Mouse (Mus musculus) heart, embryonic 14.5 days (tissue): ENCODE data around the gene Tmem150b. TPM values are rescaled to one million over a fixed set of nuclear protein-coding genes. Genes with fewer than 3 reads are reported as not detected.

Experiments used
- ATAC-seq: fragments of 200-750 bp; cut with Nextera tagmentation; 2 replicates; pipeline ENCODE4 v1.8.0; 2017; ENCODE audit warnings: low read depth, moderate TSS enrichment; ENCODE audit not compliant: insufficient number of reproducible peaks, insufficient read depth, low FRiP score
- H3K27ac ChIP-seq, 2 experiments: fragments of 200-500 bp in 1 of 2; fragments of 300-500 bp in 1 of 2; sonication (generic) in 1 of 2; replicated peaks in 1 of 2; 2 replicates each; pipeline ENCODE4 v1.5.1; 2012 to 2014; ENCODE audit warnings: low read depth in 2 of 2, low read length in 2 of 2, control low read depth in 1 of 2, mild to moderate bottlenecking in 1 of 2, mixed read lengths in 1 of 2; ENCODE audit not compliant: control insufficient read depth in 1 of 2, insufficient read depth in 1 of 2
- H3K27me3 ChIP-seq: fragments of 300-500 bp; sonication (generic); 2 replicates; pipeline ENCODE4 v1.6.1; 2014; ENCODE audit warnings: mild to moderate bottlenecking, low read length, control low read depth; ENCODE audit not compliant: control insufficient read depth, insufficient read depth
- H3K36me3 ChIP-seq: fragments of 300-500 bp; sonication (generic); 2 replicates; pipeline ENCODE4 v1.6.1; 2014; ENCODE audit warnings: mild to moderate bottlenecking, control low read depth, low read length, mixed read lengths; ENCODE audit not compliant: control insufficient read depth, insufficient read depth
- H3K4me1 ChIP-seq, 2 experiments: fragments of 200-500 bp in 1 of 2; fragments of 300-500 bp in 1 of 2; sonication (generic) in 1 of 2; 2 replicates each; pipeline ENCODE4 v1.6.1; 2012 to 2014; ENCODE audit warnings: low read length in 2 of 2, control low read depth in 1 of 2, mixed read lengths in 1 of 2; ENCODE audit not compliant: control insufficient read depth in 2 of 2, insufficient read depth in 2 of 2
- H3K4me2 ChIP-seq: fragments of 300-500 bp; sonication (generic); 2 replicates; pipeline ENCODE4 v1.6.1; 2014; ENCODE audit warnings: mild to moderate bottlenecking, low read length
- H3K4me3 ChIP-seq, 2 experiments: fragments of 200-500 bp in 1 of 2; fragments of 300-500 bp in 1 of 2; sonication (generic) in 1 of 2; 2 replicates each; pipeline ENCODE4 v1.5.1; 2012 to 2014; ENCODE audit warnings: low read length in 2 of 2, mild to moderate bottlenecking in 2 of 2, control low read depth in 1 of 2, low read depth in 1 of 2, moderate library complexity in 1 of 2; ENCODE audit not compliant: control insufficient read depth in 1 of 2, insufficient read depth in 1 of 2
- H3K9ac ChIP-seq: fragments of 300-500 bp; sonication (generic); 2 replicates; pipeline ENCODE4 v1.6.1; 2014; ENCODE audit warnings: mild to moderate bottlenecking, low read length
- H3K9me3 ChIP-seq: fragments of 300-500 bp; sonication (generic); 2 replicates; pipeline ENCODE4 v1.6.1; 2016; ENCODE audit warnings: low read length, control low read depth; ENCODE audit not compliant: control insufficient read depth
- WGBS: fragments of 180-500 bp; shearing (Covaris S2); extraction: QIAGEN DNeasy Blood & Tissue Kit; methylation state at CpG from one replicate; pipeline ENCODE4 v1.1.7; 2014; 5-methylcytosine and 5-hydroxymethylcytosine counted together
- polyA plus RNA-seq: library from polyadenylated mRNA; unstranded; fragments of >200 nt; fragmentation: Nextera tagmentation; extraction: Ambion mirVana; gene quantifications from 2 replicates; pipeline ENCODE4 v1.2.1, GENCODE M21; 2014

Gene Tmem150b
- polyA plus RNA-seq, 1 experiment from 2014 or later, result 0.08 TPM

DNA sequence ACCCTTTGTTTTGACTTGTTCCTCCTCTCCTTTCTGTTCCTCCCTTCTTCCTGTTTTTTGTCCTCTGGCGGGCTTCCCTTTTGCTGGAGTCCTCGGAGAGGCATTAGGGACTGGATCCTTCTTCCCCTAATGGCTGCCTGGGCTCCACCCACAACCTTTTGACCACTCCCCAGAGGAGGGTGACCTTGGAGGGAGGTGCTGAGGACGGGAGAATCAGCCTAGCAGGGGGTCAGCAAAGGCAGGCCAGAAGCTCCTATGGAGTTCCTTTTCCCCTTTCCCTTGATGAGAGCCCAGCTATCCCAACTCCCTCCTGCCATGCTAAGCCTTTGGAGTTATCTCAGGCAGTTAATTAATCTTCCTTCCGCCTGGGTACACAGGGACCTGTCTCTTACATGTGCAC, 16.1 kb upstream of the Tmem150b start:
- Histone ChIP-seq H3K4me2 (peak overlapping the region; percentile 72), H3K4me1 (peaks cover 12 to 24% of the 10 kb centered on the region in 2 experiments), H3K9ac (peak overlapping the region; percentile 91), H3K9me3 (no peaks in the 10 kb centered on the region), H3K27ac (peak overlapping the region; percentile 92 to 93), H3K27me3 (no peaks in the 10 kb centered on the region), H3K36me3 (peaks cover 40% of the 10 kb centered on the region), H3K4me3 (peak overlapping the region; percentile 81 to 85)
- ATAC-seq, result no peak
- 7% methylated on average over 4 of the region's 4 CpGs for WGBS

DNA sequence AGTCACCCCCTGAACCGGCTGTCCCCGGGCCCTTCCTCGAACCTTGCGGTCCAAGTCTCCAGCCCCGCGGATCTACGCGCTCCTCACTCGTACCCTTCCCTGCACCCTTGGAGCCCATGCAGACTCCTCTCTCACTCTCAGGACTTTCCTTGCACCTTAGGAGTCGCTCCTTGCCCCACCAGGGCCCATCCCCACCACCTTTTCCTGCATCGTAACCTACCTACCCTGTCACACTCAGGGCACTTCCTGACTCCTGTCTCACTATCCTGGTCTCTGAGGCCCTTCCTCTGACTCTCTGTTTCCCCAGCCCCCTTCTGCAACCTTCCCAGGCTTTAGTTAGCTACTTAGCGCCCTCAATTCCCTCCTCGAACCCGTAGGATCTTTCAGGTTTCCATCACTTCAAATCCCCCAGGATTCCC, 15.3 kb upstream of the Tmem150b start:
- Histone ChIP-seq H3K4me3 (peak overlapping the region; percentile 81 to 85), H3K4me2 (peak overlapping the region; percentile 72), H3K9ac (peak overlapping the region; percentile 91), H3K36me3 (peaks cover 31% of the 10 kb centered on the region), H3K27ac (peak overlapping the region; percentile 92 to 93), H3K9me3 (no peaks in the 10 kb centered on the region), H3K4me1 (peaks cover 12 to 24% of the 10 kb centered on the region in 2 experiments), H3K27me3 (no peaks in the 10 kb centered on the region)
- WGBS, result 0% methylated on average over 11 of the region's 14 CpGs
- ATAC-seq, result peak; percentile 2; the same call in 1 of the 2 replicates

DNA sequence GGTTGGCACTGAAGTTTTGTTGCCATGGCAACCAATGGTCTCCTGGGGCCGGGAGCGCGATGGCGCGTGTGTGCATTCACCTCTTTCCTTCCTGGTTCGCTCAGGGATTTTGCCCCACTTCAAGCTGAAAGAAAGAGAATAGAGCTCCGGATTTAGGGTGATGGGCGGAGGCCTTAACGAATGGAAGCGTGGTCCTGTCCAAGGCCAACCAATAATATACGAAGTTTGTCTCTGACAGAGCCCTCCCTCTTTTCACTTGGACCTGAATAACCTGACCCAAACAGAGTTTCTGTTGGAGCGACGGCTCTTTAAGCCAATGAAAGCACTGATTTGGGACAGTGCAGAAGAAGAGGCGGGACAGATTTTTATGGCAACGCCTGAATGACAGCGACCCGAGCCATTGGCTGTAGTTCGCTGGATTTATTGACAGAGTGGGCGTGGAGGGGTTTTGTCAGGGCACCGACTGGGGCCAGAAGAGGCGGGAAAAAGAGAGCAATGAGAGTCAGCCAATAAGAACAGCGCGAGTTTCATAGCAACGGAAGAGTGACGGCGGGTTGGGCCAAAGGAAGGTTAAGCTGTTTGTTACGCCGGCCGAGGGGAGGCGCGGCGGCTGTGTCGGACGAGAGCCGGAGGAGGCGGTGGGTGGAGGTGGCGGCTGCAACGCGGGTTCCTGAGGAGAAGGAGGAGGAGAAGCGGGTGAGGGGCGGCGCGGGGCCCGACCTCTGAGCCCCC, 14.7 kb upstream of the Tmem150b start, which contains the start of gene Kmt5c:
TSS of gene Kmt5c (plus strand) at position 572 of the 732 bp plus-strand sequence.
- no peaks in the 10 kb centered on the region for H3K27me3 ChIP-seq
- H3K27ac ChIP-seq, result peak within 1 kb of the TSS; percentile 92 to 93
- peak within 1 kb of the TSS; percentile 81 to 85 for H3K4me3 ChIP-seq
- ATAC-seq, result peak; percentile 96
- no peaks in the 10 kb centered on the region for H3K9me3 ChIP-seq
- H3K4me2 ChIP-seq, result peak within 1 kb of the TSS; percentile 72
- WGBS, result under 1% methylated on average over 35 of the region's 44 CpGs
- peaks cover 12 to 24% of the 10 kb centered on the region in 2 experiments for H3K4me1 ChIP-seq
- peak within 1 kb of the TSS; percentile 91 for H3K9ac ChIP-seq
- peaks cover 26% of the 10 kb centered on the region for H3K36me3 ChIP-seq

DNA sequence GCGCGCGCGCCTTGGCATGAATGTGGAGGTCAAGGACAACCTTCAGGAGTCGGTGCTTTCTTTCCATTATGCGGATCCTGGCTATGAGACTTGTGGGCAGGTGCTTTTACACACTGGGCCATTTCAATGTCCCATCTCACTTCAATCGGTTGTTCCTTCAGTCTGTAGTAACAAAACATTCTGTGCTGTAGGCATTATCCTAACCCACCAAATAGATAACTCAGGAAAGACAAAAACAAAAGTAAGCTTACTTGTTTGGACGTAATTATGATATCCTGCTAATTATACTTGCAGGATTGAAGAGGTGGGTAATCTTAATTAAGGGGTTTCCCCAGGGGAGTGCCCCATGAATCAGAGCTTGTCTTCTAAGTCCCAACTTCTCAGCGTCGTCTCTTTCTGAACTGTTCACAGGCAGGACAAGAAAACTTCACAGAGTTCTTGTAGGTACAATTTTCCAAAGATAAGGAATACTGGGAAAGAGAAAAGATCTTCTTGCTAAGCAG, 14.0 kb upstream of the Tmem150b start:
- H3K9me3 ChIP-seq, result no peaks in the 10 kb centered on the region
- no peak for ATAC-seq

DNA sequence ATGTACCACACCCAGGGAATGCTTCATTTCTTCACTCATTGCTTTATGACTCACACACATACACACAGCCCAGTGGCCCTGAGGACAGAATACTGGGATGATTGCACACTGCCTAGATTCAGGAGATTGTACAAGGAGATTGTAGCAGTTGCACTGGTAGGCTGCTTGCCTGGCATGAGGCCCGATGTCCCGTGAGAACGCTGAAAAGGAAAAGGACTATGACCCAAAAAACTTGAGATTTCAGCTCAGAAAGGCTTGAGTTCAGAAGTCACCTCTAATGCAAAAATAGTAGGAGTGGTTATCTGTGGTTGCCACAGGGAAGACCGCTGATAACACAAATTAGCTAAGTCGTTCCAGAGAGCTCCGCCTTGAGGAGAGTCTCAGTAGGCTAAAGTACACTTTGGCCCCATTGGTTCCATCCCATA, 7.9 kb upstream of the Tmem150b start:
- no peak overlapping the region for H3K4me3 ChIP-seq
- no peak for ATAC-seq
- H3K9ac ChIP-seq, result no peak overlapping the region
- no peaks in the 10 kb centered on the region for H3K9me3 ChIP-seq
- no peak overlapping the region for H3K27ac ChIP-seq
- no peak overlapping the region for H3K4me2 ChIP-seq
- H3K36me3 ChIP-seq, result no peaks in the 10 kb centered on the region
- no peaks in the 10 kb centered on the region for H3K27me3 ChIP-seq
- no peaks in the 10 kb centered on the region for H3K4me1 ChIP-seq
- WGBS, result 51% methylated on average over 6 of the region's 6 CpGs

More for the DNA sequence above, 14.0 kb upstream of the Tmem150b start:
- H3K4me2 ChIP-seq, result peak overlapping the region; percentile 69
- H3K36me3 ChIP-seq, result peaks cover 20% of the 10 kb centered on the region
- peak overlapping the region; percentile 68 to 71 for H3K27ac ChIP-seq
- H3K4me1 ChIP-seq, result peaks cover 12 to 24% of the 10 kb centered on the region in 2 experiments
- no peaks in the 10 kb centered on the region for H3K27me3 ChIP-seq
- H3K9ac ChIP-seq, result peak overlapping the region; percentile 49
- H3K4me3 ChIP-seq, result peak overlapping the region; percentile 39 to 46
- WGBS, result 52% methylated on average over 10 of the region's 10 CpGs

DNA sequence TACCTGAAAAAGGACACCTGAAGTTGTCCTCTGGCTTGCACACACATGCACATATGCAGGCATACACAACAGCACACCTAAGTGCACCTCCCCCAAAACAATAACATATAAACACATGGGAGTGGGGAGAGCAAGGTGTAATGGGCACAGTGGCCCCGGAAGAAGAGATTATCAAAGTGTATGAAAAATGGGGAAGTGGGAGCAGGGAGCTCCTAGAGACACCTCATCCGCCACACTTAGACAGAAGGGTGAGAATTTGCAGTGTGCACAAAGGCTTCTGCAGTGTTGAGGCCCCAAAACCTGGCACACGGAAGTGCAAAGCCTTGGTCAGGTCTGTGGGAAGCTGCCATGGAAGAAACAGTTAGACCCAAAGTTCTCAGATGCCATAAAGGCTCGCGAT, 6.0 kb upstream of the Tmem150b start:
- Histone ChIP-seq H3K4me2 (no peak overlapping the region), H3K36me3 (no peaks in the 10 kb centered on the region), H3K27me3 (no peaks in the 10 kb centered on the region), H3K4me1 (no peaks in the 10 kb centered on the region), H3K9ac (no peak overlapping the region), H3K4me3 (no peak overlapping the region), H3K27ac (no peak overlapping the region), H3K9me3 (no peaks in the 10 kb centered on the region)
- no peak for ATAC-seq
- 68% methylated on average over 5 of the region's 5 CpGs for WGBS

DNA sequence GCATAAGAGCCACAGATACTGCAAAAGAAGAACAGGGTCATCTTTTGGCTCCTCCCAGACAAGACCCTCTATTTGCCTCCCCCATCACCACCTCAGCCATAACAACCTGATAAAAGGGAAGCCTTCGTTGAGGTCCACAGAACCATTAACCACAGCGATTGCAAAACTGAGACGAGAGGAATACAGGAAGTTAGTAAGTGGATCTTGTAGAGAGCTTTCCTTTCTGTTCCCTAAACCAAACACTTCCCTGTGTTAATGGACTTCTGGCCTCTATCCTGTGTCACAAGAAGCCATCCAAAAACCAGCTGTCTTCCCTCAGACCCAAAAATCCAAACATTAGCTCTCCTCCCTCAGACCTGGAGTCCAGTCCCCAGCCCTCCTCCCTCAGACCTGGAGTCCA, 690 bp downstream of the Tmem150b start:
- Histone ChIP-seq H3K4me2 (no peak overlapping the region), H3K27me3 (no peaks in the 10 kb centered on the region), H3K4me3 (no peak overlapping the region), H3K9ac (no peak overlapping the region), H3K27ac (no peak overlapping the region), H3K36me3 (no peaks in the 10 kb centered on the region), H3K4me1 (no peaks in the 10 kb centered on the region), H3K9me3 (no peaks in the 10 kb centered on the region)
- ATAC-seq, result no peak
- WGBS, result 42% methylated on average over 3 of the region's 3 CpGs
